Mouse (Mus musculus): ENCODE data around the gene Alg1.

- no peak for TF ChIP-seq GATA1 (IDR thresholded peaks at IDR 0.05; ENCODE audit: borderline replicate concordance, low read length)
- no peak for TF ChIP-seq FLI1 (IDR thresholded peaks at IDR 0.05; ENCODE audit: low read length)
These were observed 29.7 kb downstream of the Alg1 start for GRCm38 (mm10) chr16:5263156-5263555.
